Mouse (Mus musculus) liver, adult (tissue): ENCODE data around the gene Gpatch8.

Experiments used
- GATA4 ChIP-seq: IDR thresholded peaks from 2 replicates; pipeline ENCODE4 v1.6.1; 2014; ENCODE audit warnings: mild to moderate bottlenecking, low read length; ENCODE audit not compliant: insufficient replicate concordance

Gpatch8 gene

GRCm38 (mm10) chr11:102486733-102487386 lies 69.3 kb downstream of the Gpatch8 start:
- no peak for TF ChIP-seq GATA4

DNA sequence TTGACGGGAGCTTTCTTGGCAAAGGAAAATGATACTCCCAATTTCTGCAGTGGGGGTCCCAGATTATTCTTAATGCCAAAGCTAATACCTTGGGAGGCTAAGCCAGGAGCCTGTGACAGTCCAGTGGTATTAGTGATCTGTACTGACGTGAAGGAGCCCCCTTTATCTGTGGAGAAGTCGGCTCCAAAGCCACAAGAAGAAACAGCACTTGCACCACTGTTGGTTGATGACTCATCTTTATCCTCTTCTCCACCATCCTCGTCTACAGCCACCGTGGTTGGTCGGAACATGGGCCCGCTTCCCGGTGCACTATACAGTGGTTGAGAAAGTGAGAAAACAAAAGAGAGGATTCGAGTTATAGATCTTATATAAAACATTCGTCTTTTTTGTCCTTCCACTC lies 74.4 kb downstream of the Gpatch8 start:
- TF ChIP-seq GATA4, result no peak

DNA sequence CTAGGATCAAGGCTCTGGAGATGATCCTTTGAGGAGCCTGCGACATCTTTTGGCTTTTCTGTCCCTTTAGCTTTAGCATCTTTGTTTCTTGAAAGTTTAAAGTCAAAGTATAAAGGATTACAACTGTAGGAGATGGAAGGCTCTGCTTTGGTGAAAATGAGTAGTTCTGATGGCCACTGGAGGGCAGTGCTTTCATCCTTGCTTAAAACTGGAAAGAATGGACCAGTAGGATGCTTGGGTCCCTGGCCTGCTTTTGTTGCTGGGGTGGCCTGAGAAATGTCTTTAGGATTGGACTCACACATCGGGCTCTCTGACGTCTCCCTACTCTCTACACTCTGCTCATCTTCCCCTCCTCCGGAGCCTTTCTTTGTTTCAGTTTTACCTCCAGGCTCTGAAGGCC lies 75.3 kb downstream of the Gpatch8 start:
- no peak for TF ChIP-seq GATA4

- no peak for TF ChIP-seq GATA4
Observed at GRCm38 (mm10) chr11:102480111-102480510, 76.1 kb downstream of the Gpatch8 start.

- TF ChIP-seq GATA4, result no peak
Observed at GRCm38 (mm10) chr11:102479581-102479980, 76.6 kb downstream of the Gpatch8 start.

- TF ChIP-seq GATA4, result no peak
Observed at GRCm38 (mm10) chr11:102478671-102479070, 77.5 kb downstream of the Gpatch8 start.

GRCm38 (mm10) chr11:102475027-102475426 lies 81.2 kb downstream of the Gpatch8 start:
- TF ChIP-seq GATA4, result no peak

DNA sequence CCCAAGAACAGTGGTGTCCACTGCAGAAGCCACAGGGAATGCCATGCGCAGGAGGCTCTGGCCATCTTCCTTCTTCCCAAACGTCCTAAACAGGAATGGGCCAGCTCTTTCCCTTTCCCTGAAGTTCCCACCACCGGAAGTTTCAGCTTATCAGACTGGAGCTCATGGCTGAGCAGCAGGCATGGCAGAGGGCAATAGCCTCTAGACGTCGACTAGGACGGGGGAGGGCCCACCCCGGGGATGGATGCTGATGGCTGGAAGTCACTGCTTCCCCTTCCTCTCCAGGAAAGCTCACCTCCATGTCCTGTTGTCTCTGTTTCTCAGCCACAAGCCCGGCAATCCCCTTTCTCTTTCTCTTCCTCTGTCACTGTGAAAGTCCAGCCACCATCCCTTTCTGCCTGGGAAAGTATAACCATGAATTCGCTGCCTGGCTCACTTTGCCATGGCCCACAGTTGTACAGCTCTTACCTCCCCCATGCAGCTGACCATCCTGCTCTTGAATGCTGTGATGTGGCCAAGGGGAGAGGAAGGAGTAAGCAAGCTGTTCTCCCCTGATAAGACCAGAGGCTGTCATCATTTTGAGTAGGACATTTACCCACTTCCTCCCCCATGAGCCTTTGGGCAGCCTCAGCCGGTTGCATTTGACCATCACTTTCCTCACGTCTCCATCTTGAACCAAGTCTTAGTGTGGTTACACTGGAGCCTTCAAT lies 86.4 kb downstream of the Gpatch8 start, which contains the start of gene Itga2b:
Gene Itga2b (minus strand): TSS at position 475 of the 710 bp plus-strand sequence.
- TF ChIP-seq GATA4, result no peak

DNA sequence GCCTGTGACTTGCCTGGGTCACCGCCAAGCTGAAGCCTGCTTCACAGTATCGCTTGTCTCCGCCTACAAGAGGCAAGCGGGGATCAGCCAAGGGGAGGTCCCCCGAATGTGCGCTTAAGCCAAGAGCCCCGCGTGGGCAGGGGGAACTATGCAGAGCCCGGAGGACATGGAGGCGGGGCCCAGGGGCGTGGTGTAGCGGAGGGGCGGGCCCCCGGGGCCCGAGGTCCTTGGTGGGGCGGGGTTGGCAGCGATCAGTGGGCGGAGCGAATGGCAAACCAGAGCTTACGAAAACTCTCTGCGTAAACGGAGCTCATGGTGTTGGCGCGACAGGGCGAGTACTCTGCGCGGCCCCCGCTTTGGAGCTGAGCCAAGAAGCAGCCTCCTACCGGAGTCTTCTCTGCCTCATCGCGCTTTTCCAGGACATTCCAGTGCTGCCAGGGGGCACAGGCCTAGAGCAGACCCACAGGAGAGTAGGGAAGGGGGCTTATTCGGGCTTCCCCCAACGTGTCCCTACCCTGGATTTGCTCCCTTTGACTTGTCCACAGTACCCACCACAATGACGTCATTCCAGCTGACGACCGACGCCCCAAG lies 89.1 kb downstream of the Gpatch8 start:
- 0 out of 2 replicates have a peak, but pooled peaks have one; percentile 5 for TF ChIP-seq GATA4

DNA sequence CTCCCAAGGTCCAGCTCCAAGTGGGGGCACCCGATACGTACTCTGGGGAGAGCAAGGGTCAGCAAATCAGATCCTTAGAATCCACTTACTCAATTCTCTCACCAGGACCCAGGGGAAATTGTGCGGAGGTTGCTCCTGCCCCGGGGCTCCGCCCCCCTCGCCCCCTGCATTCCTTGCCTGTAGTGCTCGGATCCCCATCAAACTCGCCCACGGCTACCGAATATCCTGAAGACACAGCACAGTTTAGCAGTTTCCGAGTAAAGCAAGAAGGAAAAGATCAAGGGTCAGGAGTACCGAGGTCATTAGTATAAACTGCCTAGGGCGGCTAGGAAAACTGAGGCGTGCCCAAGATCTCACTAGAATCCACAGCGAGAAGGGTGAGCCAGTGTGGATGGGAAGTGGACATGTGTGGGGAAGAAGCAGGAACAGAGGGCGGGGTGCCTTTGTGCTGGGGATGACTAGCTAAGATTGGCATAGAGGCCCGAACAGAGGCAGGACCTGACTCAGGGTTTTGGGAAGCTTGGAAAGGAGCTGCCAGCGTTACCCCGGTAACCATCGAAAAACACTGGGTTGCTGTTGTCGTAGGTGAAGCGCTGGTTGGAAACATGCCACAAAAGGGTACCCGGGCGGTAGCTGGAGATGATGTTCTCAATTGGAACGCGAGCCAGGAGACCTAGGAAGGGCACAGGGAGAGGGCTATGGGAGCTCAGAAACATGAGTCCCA lies 90.3 kb downstream of the Gpatch8 start:
- no peak for TF ChIP-seq GATA4

DNA sequence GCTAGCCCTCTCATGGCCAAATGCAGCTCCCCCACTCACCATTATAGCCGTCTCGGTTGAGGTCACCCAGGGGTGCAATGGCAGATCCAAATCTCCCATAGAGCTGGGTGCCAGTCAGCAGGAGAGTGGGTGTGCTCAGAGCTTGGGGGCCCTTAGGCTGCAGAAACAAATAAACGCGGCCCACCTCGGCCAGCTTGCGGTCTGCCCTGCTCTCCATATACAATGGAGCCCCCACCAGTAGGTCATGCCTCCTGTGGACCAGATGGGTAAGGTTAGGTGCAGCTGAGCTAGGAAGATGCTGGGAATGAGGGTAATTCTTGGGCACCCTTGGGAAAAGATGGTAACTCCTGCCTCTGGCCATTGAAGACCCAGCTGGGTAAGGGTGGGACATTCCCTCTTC lies 91.3 kb downstream of the Gpatch8 start:
- no peak for TF ChIP-seq GATA4

DNA sequence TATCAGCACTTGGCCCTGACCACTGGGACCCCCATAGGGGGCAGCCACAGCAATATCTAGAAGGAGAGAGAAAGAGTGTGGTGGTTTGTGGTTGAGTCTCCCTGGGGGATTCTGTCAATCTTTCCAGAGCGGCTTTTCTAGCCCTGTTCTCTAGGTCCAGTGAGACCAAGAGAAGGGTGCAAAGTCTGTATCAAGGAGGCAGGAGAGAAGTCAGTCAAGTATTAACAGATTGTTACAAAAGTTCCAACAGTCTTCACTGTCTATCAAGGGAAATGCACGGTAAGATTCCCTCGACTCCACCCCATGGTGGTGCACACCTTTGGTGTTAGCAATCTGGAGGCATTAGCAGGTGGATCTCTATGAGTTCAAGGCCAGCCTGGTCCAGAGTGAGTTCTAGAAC lies 94.4 kb downstream of the Gpatch8 start:
- no peak for TF ChIP-seq GATA4

GRCm38 (mm10) chr11:102460541-102460940 lies 95.7 kb downstream of the Gpatch8 start:
- TF ChIP-seq GATA4, result no peak

DNA sequence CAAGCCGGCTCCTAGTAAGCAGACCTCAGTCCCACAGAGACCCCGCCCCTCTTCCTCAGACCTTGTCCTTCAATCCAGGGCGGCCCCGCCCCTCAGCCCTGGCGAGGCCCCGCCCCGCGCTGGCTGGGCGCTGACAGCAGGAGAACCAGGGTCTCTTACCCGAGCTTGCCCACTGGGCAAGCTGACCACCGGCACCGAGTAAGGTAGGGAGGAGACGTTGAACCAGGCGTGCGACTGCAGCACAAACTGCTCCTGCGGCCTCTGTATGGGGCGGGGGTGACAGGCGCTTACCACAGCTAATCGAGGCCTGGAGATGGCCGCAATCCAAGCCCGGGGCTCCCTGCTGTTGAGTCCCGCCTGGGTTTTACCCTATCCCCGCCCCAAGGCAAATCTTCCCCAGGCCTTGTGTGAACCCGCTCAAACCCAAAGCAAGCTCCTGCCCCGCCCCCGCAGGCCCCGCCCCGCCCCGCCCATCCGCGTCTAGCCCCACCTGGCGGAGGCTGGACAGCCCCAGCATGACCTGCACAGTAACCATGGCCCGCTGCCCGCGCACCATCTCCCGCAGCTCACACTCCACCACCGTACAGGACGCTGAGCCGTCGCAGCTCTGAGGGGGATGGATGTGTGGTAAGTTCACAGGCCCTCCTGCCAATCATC lies 100.3 kb downstream of the Gpatch8 start:
- TF ChIP-seq GATA4, result no peak

DNA sequence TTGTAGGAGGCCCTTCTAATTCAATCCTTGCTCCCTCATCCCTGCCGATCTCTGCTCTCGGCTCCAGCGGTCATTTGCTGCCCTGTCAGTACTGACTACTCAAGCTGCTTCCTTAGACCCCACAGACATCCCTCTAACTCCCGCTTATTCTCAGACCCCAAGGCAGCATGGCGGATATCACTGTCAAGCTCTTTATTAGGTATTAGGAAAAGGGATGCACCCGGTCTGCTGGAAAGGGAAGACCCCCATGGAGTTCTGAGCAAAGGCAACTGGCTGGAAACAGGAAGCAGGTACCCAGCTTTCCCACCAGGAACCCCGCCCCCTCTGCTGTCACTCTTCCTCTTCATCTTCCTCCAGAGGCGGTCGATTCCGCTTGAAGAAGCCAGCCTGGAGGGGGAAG lies 103.1 kb downstream of the Gpatch8 start:
- TF ChIP-seq GATA4, result no peak
